In the genomic region with DNA sequence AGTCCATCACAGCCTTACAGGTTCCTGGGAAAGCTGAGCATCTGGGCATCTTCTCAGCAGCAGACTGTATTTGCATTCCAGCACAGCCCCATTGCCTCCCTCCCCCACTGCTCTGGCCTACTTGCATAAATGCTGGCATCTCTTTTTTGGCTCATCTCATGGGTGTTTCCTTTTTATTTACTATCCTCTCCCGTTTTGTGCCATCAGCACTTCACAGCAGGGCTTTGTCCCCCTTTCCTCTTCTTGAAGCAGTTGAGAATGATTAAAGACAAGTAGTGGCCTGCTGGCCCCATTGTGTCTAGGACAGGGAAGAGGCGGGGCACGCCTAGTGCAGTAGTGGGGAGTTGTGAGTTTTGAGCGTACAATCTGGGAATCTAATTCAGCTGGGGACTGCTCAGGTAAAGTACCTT, we compare ENCODE assay signal across 8 mouse cellular contexts.
DNase-seq lines count a peak whose midpoint lies in the region; ATAC-seq lines count a peak whose summit lies in the region.

No protein-coding gene starts in this region.

- H3K27ac ChIP-seq in midbrain, embryonic 11.5 days (ENCODE audit: low read depth, low read length), result no peak overlapping the region
- H3K27ac ChIP-seq in midbrain, embryonic 14.5 days (replicated peaks; ENCODE audit: low read depth, low read length), result no peak overlapping the region

- intact Hi-C loops in left cerebral cortex, postnatal 4 days (cut with DNase I), result no loop called here
- intact Hi-C loops in heart, postnatal 25 days (cut with DNase I), result no loop called here

- H3K9me3 ChIP-seq in midbrain, embryonic 11.5 days (ENCODE audit: control insufficient read depth, low read length), result no peaks in the 10 kb centered on the region
- no peaks in the 10 kb centered on the region for H3K9me3 ChIP-seq in midbrain, embryonic 14.5 days (ENCODE audit: control insufficient read depth, low read length)

- H3K4me1 ChIP-seq in midbrain, embryonic 11.5 days (ENCODE audit: control insufficient read depth, insufficient read depth, low read length), result 0 out of 2 replicates have a peak, but pooled peaks cover 8% of the 10 kb centered on the region
- H3K4me1 ChIP-seq in midbrain, embryonic 14.5 days (ENCODE audit: control insufficient read depth, insufficient read depth, low read length), result peaks cover 28% of the 10 kb centered on the region

- ATAC-seq in midbrain, embryonic 11.5 days (ENCODE audit: low FRiP score), result no peak
- ATAC-seq in midbrain, embryonic 14.5 days (ENCODE audit: low FRiP score, low TSS enrichment), result no peak

- DNase-seq in midbrain, embryonic 11.5 days (ENCODE audit: low spot score, missing footprints), result peak; percentile 78
- DNase-seq in midbrain, embryonic 14.5 days, result no peak
- DNase-seq in forelimb bud, embryonic 11.5 days (ENCODE audit: low read depth, low spot score), result peak; percentile 48
- DNase-seq in left cerebral cortex, postnatal 4 days, result peak; percentile 45
- DNase-seq in right cerebral cortex, postnatal 36 days (ENCODE audit: low spot score in 2 of 2), result peak; percentile 9 to 51
- no peak for DNase-seq in adrenal gland, adult 18-20 months (ENCODE audit: low spot score in 2 of 2)
- no peak for DNase-seq in heart, postnatal 25 days (ENCODE audit: low spot score)
- DNase-seq in testis, postnatal 10 days (ENCODE audit: low spot score), result no peak

- no peaks in the 10 kb centered on the region for H3K27me3 ChIP-seq in midbrain, embryonic 11.5 days (ENCODE audit: control insufficient read depth, insufficient read depth, low read length)
- H3K27me3 ChIP-seq in midbrain, embryonic 14.5 days (ENCODE audit: control insufficient read depth, insufficient read depth, low read length), result no peaks in the 10 kb centered on the region

- H3K4me2 ChIP-seq in midbrain, embryonic 11.5 days, result no peak overlapping the region
- no peak overlapping the region for H3K4me2 ChIP-seq in midbrain, embryonic 14.5 days (ENCODE audit: low read length)

- H3K36me3 ChIP-seq in midbrain, embryonic 11.5 days (ENCODE audit: control insufficient read depth, insufficient read depth, low read length), result no peaks in the 10 kb centered on the region
- H3K36me3 ChIP-seq in midbrain, embryonic 14.5 days (ENCODE audit: control insufficient read depth, insufficient read depth, low read length), result no peaks in the 10 kb centered on the region

- H3K9ac ChIP-seq in midbrain, embryonic 11.5 days (ENCODE audit: low read length), result 0 out of 2 replicates have a peak overlapping the region, but pooled peaks have one; percentile 5
- H3K9ac ChIP-seq in midbrain, embryonic 14.5 days (replicated peaks; ENCODE audit: low read length), result no peak overlapping the region

- WGBS in midbrain, embryonic 11.5 days, result 23% methylated on average over 4 of the region's 4 CpGs
- 15% methylated on average over 4 of the region's 4 CpGs for WGBS in midbrain, embryonic 14.5 days

- no peak overlapping the region for H3K4me3 ChIP-seq in midbrain, embryonic 11.5 days (ENCODE audit: low read depth, low read length)
- no peak overlapping the region for H3K4me3 ChIP-seq in midbrain, embryonic 14.5 days (replicated peaks; ENCODE audit: low read depth, low read length)

Comparison
In these comparisons a context has a peak if more than half of its experiments do, and no peak if none do; other contexts are left out.
1. DNase-seq: peak in midbrain, embryonic 11.5 days (single experiment), forelimb bud, embryonic 11.5 days (single experiment), left cerebral cortex, postnatal 4 days (single experiment) and right cerebral cortex, postnatal 36 days (2 of 2); none in midbrain, embryonic 14.5 days (single experiment), adrenal gland, adult 18-20 months (0 of 2), heart, postnatal 25 days (single experiment) and testis, postnatal 10 days (single experiment).